22 mouse cellular contexts compared by ENCODE assay signal in genomic region chr4:141398545-141398944, GRCm38 (mm10). TPM values are rescaled to one million over a fixed set of nuclear protein-coding genes. Genes with fewer than 3 reads are reported as not detected.
A peak's percentile ranks its signal among the peaks of the same experiment; 100 is the strongest.
DNase-seq lines count a peak whose midpoint lies in the region; ATAC-seq lines count a peak whose summit lies in the region.
"Had no signal": no experiment of that assay in that cellular context is flagged by ENCODE, and none has a peak within 500 bp of the region (broad histone marks: within the 10 kb centered on the region; RNA-seq: fewer than 3 reads in every experiment).

Gene Clcnka (minus strand): TSS chr4:141398724.

- peaks cover 20% of the 10 kb centered on the region for H3K27me3 ChIP-seq in limb, embryonic 12.5 days
- H3K27me3 ChIP-seq in limb, embryonic 10.5 days (ENCODE audit: low read depth, poor library complexity, severe bottlenecking): peaks cover 53% of the 10 kb centered on the region
- H3K27me3 ChIP-seq in kidney, embryonic 16.5 days (ENCODE audit: insufficient read depth, low read length): no peaks in the 10 kb centered on the region
- peaks cover 16% of the 10 kb centered on the region; the same call in 1 of the 2 replicates for H3K27me3 ChIP-seq in limb, embryonic 13.5 days
- H3K27me3 ChIP-seq in midbrain, embryonic 10.5 days (ENCODE audit: low read depth, poor library complexity, severe bottlenecking): peaks cover 40% of the 10 kb centered on the region

- no peak within 1 kb of the TSS for H3K27ac ChIP-seq in limb, embryonic 12.5 days
- H3K27ac ChIP-seq in limb, embryonic 10.5 days: no peak within 1 kb of the TSS; the same call in 1 of the 2 replicates
- no peak within 1 kb of the TSS for H3K27ac ChIP-seq in kidney, embryonic 16.5 days (ENCODE audit: low read length)
- H3K27ac ChIP-seq in limb, embryonic 13.5 days: no peak within 1 kb of the TSS
- H3K27ac ChIP-seq in midbrain, embryonic 10.5 days (replicated peaks): no peak within 1 kb of the TSS
- H3K27ac ChIP-seq: forebrain, embryonic 12.5 days; heart, embryonic 10.5 days; hindbrain, embryonic 15.5 days; midbrain, embryonic 13.5 days; neural tube, embryonic 12.5 days had no signal

- 0 out of 2 replicates have a peak within 1 kb of the TSS, but pooled peaks have one; percentile 1 for H3K4me2 ChIP-seq in limb, embryonic 12.5 days
- H3K4me2 ChIP-seq in kidney, embryonic 16.5 days (replicated peaks; ENCODE audit: low read depth, low read length): peak within 1 kb of the TSS; percentile 19; the same call in 1 of the 2 replicates
- peak within 1 kb of the TSS; percentile 21 for H3K4me2 ChIP-seq in limb, embryonic 13.5 days (replicated peaks)
- H3K4me2 ChIP-seq: forebrain, embryonic 12.5 days; hindbrain, embryonic 15.5 days; liver, embryonic 11.5 days; midbrain, embryonic 13.5 days; neural tube, embryonic 12.5 days had no signal

- DNase-seq in limb, embryonic 10.5 days (ENCODE audit: low spot score): no peak
- peak; percentile 61 for DNase-seq in kidney, adult 18-20 months
- DNase-seq in spleen, adult 18-20 months: no peak
- no peak for DNase-seq in midbrain, embryonic 10.5 days (ENCODE audit: low spot score)
- DNase-seq: adrenal gland, postnatal 36 days; B cell, adult 2 months; cerebellum, adult 9-10 months; heart, postnatal 14 days; lung, adult 18-20 months; right cerebral cortex, adult 18-20 months; thymus, postnatal 14 days had no signal

- no peaks in the 10 kb centered on the region for H3K36me3 ChIP-seq in limb, embryonic 12.5 days
- H3K36me3 ChIP-seq in limb, embryonic 10.5 days: no peaks in the 10 kb centered on the region
- no peaks in the 10 kb centered on the region for H3K36me3 ChIP-seq in kidney, embryonic 16.5 days (ENCODE audit: insufficient read depth, low read length)
- H3K36me3 ChIP-seq in limb, embryonic 13.5 days: no peaks in the 10 kb centered on the region
- no peaks in the 10 kb centered on the region for H3K36me3 ChIP-seq in midbrain, embryonic 10.5 days
- H3K36me3 ChIP-seq: forebrain, embryonic 12.5 days; heart, embryonic 10.5 days; hindbrain, embryonic 15.5 days; midbrain, embryonic 13.5 days; neural tube, embryonic 12.5 days had no signal

- no peak within 1 kb of the TSS for H3K9ac ChIP-seq in limb, embryonic 12.5 days (replicated peaks)
- peak within 1 kb of the TSS; percentile 31; the same call in 1 of the 2 replicates for H3K9ac ChIP-seq in kidney, embryonic 16.5 days (replicated peaks; ENCODE audit: low read length)
- H3K9ac ChIP-seq in limb, embryonic 13.5 days: no peak within 1 kb of the TSS
- H3K9ac ChIP-seq: forebrain, embryonic 12.5 days; hindbrain, embryonic 15.5 days; midbrain, embryonic 13.5 days; neural tube, embryonic 12.5 days had no signal

- H3K9me3 ChIP-seq in limb, embryonic 12.5 days: no peaks in the 10 kb centered on the region
- no peaks in the 10 kb centered on the region for H3K9me3 ChIP-seq in limb, embryonic 10.5 days (replicated peaks)
- no peaks in the 10 kb centered on the region for H3K9me3 ChIP-seq in kidney, embryonic 16.5 days (ENCODE audit: low read length)
- H3K9me3 ChIP-seq in limb, embryonic 13.5 days: no peaks in the 10 kb centered on the region
- no peaks in the 10 kb centered on the region for H3K9me3 ChIP-seq in midbrain, embryonic 10.5 days (replicated peaks)
- H3K9me3 ChIP-seq: forebrain, embryonic 12.5 days; heart, embryonic 10.5 days; hindbrain, embryonic 15.5 days; midbrain, embryonic 13.5 days; neural tube, embryonic 12.5 days had no signal

- ATAC-seq in limb, embryonic 12.5 days (ENCODE audit: insufficient number of reproducible peaks, insufficient read depth, low FRiP score, low TSS enrichment, low read depth): no peak
- peak; percentile 71 for ATAC-seq in kidney, embryonic 16.5 days (ENCODE audit: low FRiP score, low TSS enrichment)
- no peak; the same call in 1 of the 2 replicates for ATAC-seq in limb, embryonic 13.5 days (ENCODE audit: low FRiP score, low read depth)
- no peak for ATAC-seq in cerebellum, adult (ENCODE audit: insufficient number of reproducible peaks, low FRiP score, low TSS enrichment)
- ATAC-seq: midbrain, embryonic 13.5 days had no signal

- 53% methylated on average over 12 of the region's 12 CpGs for WGBS in limb, embryonic 12.5 days
- WGBS in limb, embryonic 10.5 days: 66% methylated on average over 12 of the region's 12 CpGs
- 43% methylated on average over 12 of the region's 12 CpGs for WGBS in kidney, embryonic 16.5 days
- 43% methylated on average over 12 of the region's 12 CpGs for WGBS in limb, embryonic 13.5 days
- WGBS in midbrain, embryonic 10.5 days: 70% methylated on average over 12 of the region's 12 CpGs

- H3K4me3 ChIP-seq in limb, embryonic 12.5 days (replicated peaks): no peak within 1 kb of the TSS
- H3K4me3 ChIP-seq in limb, embryonic 10.5 days: no peak within 1 kb of the TSS
- no peak within 1 kb of the TSS for H3K4me3 ChIP-seq in kidney, embryonic 16.5 days (ENCODE audit: low read length)
- H3K4me3 ChIP-seq in limb, embryonic 13.5 days: no peak within 1 kb of the TSS
- H3K4me3 ChIP-seq in midbrain, embryonic 10.5 days: no peak within 1 kb of the TSS
- H3K4me3 ChIP-seq: forebrain, embryonic 12.5 days; heart, embryonic 10.5 days; hindbrain, embryonic 15.5 days; midbrain, embryonic 13.5 days; neural tube, embryonic 12.5 days had no signal

- H3K4me1 ChIP-seq in limb, embryonic 12.5 days (replicated peaks): peaks cover 18% of the 10 kb centered on the region
- H3K4me1 ChIP-seq in limb, embryonic 10.5 days: peaks cover 24% of the 10 kb centered on the region
- H3K4me1 ChIP-seq in kidney, embryonic 16.5 days (ENCODE audit: insufficient read depth, low read length): peaks cover 12% of the 10 kb centered on the region
- peaks cover 20% of the 10 kb centered on the region for H3K4me1 ChIP-seq in limb, embryonic 13.5 days
- H3K4me1 ChIP-seq in midbrain, embryonic 10.5 days: peaks cover 8% of the 10 kb centered on the region
- H3K4me1 ChIP-seq: hindbrain, embryonic 15.5 days; midbrain, embryonic 13.5 days; neural tube, embryonic 12.5 days had no signal

RNA-seq across cellular contexts. Expression of gene Clcnka, which starts in this region (rescaled TPM):
- 0.46 and 0.51 TPM in 2 replicates for polyA plus RNA-seq in limb, embryonic 12.5 days (2016; fragmentation: Nextera tagmentation; extraction: Ambion mirVana)
- polyA plus RNA-seq in limb, embryonic 10.5 days (2016; fragmentation: Nextera tagmentation; extraction: Ambion mirVana): 0.13 and 0.19 TPM in 2 replicates
- 14.7 and 17.8 TPM in 2 replicates for polyA plus RNA-seq in kidney, embryonic 16.5 days (2015; fragmentation: Nextera tagmentation; extraction: Ambion mirVana)
- polyA plus RNA-seq in limb, embryonic 13.5 days (2015; fragmentation: Nextera tagmentation; extraction: Ambion mirVana): 0.23 and 0.36 TPM in 2 replicates
- polyA plus RNA-seq in midbrain, embryonic 10.5 days (2016; fragmentation: Nextera tagmentation; extraction: Ambion mirVana): not detected in 2 replicates
- polyA plus RNA-seq: cortical plate, adult 2 months; forebrain, embryonic 12.5 days; midbrain, embryonic 13.5 days; neural tube, embryonic 12.5 days had no signal

Comparison
In these comparisons a context has a peak if more than half of its experiments do, and no peak if none do; other contexts are left out.
1. RNA of gene Clcnka (polyA plus RNA-seq): 14.7 to 17.8 TPM in kidney, embryonic 16.5 days; 0.46 to 0.51 TPM in limb, embryonic 12.5 days, 0.23 to 0.36 TPM in limb, embryonic 13.5 days, 0.13 to 0.19 TPM in limb, embryonic 10.5 days and not detected in midbrain, embryonic 10.5 days; every median in the first group is over 10 times any median in the second.
2. Peak in every context shown above with its lines, with median percentiles within 50 percentile points of each other: H3K4me2 ChIP-seq.